Mouse (Mus musculus): Measurements from ENCODE around the gene Setd2.

GRCm38 (mm10) chr9:110660856-110661612 lies 128.6 kb downstream of the Setd2 start:
- TF ChIP-seq MAFK (IDR thresholded peaks at IDR 0.05; ENCODE audit: insufficient read depth, low read depth, low read length): no peak
- TF ChIP-seq ZNF384 (IDR thresholded peaks at IDR 0.05; ENCODE audit: low read depth, low read length): no peak
